Mouse (Mus musculus): ENCODE measurements at regions not wholly inside any gene's neighbourhood (a gene's known extent, or its start where the extent isn't known, plus 50 kb on each side); places are given as distances from the start of the nearest gene placed in this dataset.
A peak's percentile ranks its signal among the peaks of the same experiment; 100 is the strongest.

- Histone ChIP-seq H3K36me3 (ENCODE audit: insufficient read depth) (no peaks in the 10 kb centered on the region), H3K27me3 (ENCODE audit: insufficient read depth, low read length) (no peaks in the 10 kb centered on the region), H3K9me3 (ENCODE audit: low read depth, low read length) (no peaks in the 10 kb centered on the region), H3K4me1 (ENCODE audit: insufficient read depth) (no peaks in the 10 kb centered on the region), H3K27ac (ENCODE audit: low read depth) (no peak overlapping the region), H3K4me3 (ENCODE audit: low read depth, low read length) (no peak overlapping the region), H3K4me2 (no peak overlapping the region), H3K9ac (no peak overlapping the region)
- TF ChIP-seq CTCF (IDR thresholded peaks at IDR 0.05; ENCODE audit: low read depth): no peak
- WGBS: 96% methylated on average over 3 of the region's 3 CpGs
- no peak for ATAC-seq (ENCODE audit: insufficient read depth)
- no peak for DNase-seq
Measured at GRCm38 (mm10) chr7:67852859-67853258, 93.3 kb upstream of the Synm start.

GRCm38 (mm10) chr7:67849509-67849862, 89.9 kb upstream of the Synm start:
- no peak for TF ChIP-seq CTCF (IDR thresholded peaks at IDR 0.05; ENCODE audit: low read depth)
- H3K9me3 ChIP-seq (ENCODE audit: low read depth, low read length): no peaks in the 10 kb centered on the region
- H3K9ac ChIP-seq: peak overlapping the region; percentile 56
- no peaks in the 10 kb centered on the region for H3K4me1 ChIP-seq (ENCODE audit: insufficient read depth)
- 4% methylated on average over 7 of the region's 7 CpGs for WGBS
- no peaks in the 10 kb centered on the region for H3K27me3 ChIP-seq (ENCODE audit: insufficient read depth, low read length)
- H3K27ac ChIP-seq (ENCODE audit: low read depth): peak overlapping the region; percentile 54
- ATAC-seq (ENCODE audit: insufficient read depth) (peak; percentile 55; the same call in 1 of the 2 replicates), DNase-seq (peak; percentile 58)
- H3K4me2 ChIP-seq: peak overlapping the region; percentile 78
- H3K36me3 ChIP-seq (ENCODE audit: insufficient read depth): no peaks in the 10 kb centered on the region
- H3K4me3 ChIP-seq (ENCODE audit: low read depth, low read length): peak overlapping the region; percentile 46

GRCm38 (mm10) chr7:67848589-67849508, 89.3 kb upstream of the Synm start:
- WGBS: 2% methylated on average over 35 of the region's 35 CpGs
- H3K27me3 ChIP-seq (ENCODE audit: insufficient read depth, low read length): no peaks in the 10 kb centered on the region
- DNase-seq (peak; percentile 86), ATAC-seq (ENCODE audit: insufficient read depth) (peak; percentile 93)
- peak overlapping the region; percentile 56 for H3K9ac ChIP-seq
- no peak for TF ChIP-seq CTCF (IDR thresholded peaks at IDR 0.05; ENCODE audit: low read depth)
- H3K9me3 ChIP-seq (ENCODE audit: low read depth, low read length): no peaks in the 10 kb centered on the region
- peak overlapping the region; percentile 54 for H3K27ac ChIP-seq (ENCODE audit: low read depth)
- H3K4me2 ChIP-seq: peak overlapping the region; percentile 78
- H3K4me1 ChIP-seq (ENCODE audit: insufficient read depth): no peaks in the 10 kb centered on the region
- no peaks in the 10 kb centered on the region for H3K36me3 ChIP-seq (ENCODE audit: insufficient read depth)
- peak overlapping the region; percentile 46 for H3K4me3 ChIP-seq (ENCODE audit: low read depth, low read length)

GRCm38 (mm10) chr7:67846796-67847195, 87.3 kb upstream of the Synm start:
- TF ChIP-seq CTCF (IDR thresholded peaks at IDR 0.05; ENCODE audit: low read depth): no peak
- no peak overlapping the region for H3K4me2 ChIP-seq

GRCm38 (mm10) chr7:67836984-67837383, 77.4 kb upstream of the Synm start:
- ATAC-seq (ENCODE audit: insufficient read depth) (no peak), DNase-seq (no peak)
- Histone ChIP-seq H3K27me3 (ENCODE audit: insufficient read depth, low read length) (no peaks in the 10 kb centered on the region), H3K27ac (ENCODE audit: low read depth) (no peak overlapping the region), H3K36me3 (ENCODE audit: insufficient read depth) (no peaks in the 10 kb centered on the region), H3K4me3 (ENCODE audit: low read depth, low read length) (no peak overlapping the region), H3K4me2 (no peak overlapping the region), H3K9me3 (ENCODE audit: low read depth, low read length) (no peaks in the 10 kb centered on the region), H3K4me1 (ENCODE audit: insufficient read depth) (peaks cover 8% of the 10 kb centered on the region), H3K9ac (no peak overlapping the region)
- 78% methylated on average over 5 of the region's 5 CpGs for WGBS
- TF ChIP-seq CTCF (IDR thresholded peaks at IDR 0.05; ENCODE audit: low read depth): no peak

More at GRCm38 (mm10) chr7:67846796-67847195, 87.3 kb upstream of the Synm start:
- DNase-seq (no peak), ATAC-seq (ENCODE audit: insufficient read depth) (no peak)
- Histone ChIP-seq H3K9me3 (ENCODE audit: low read depth, low read length) (no peaks in the 10 kb centered on the region), H3K27ac (ENCODE audit: low read depth) (no peak overlapping the region), H3K27me3 (ENCODE audit: insufficient read depth, low read length) (no peaks in the 10 kb centered on the region), H3K36me3 (ENCODE audit: insufficient read depth) (no peaks in the 10 kb centered on the region), H3K4me3 (ENCODE audit: low read depth, low read length) (no peak overlapping the region), H3K9ac (no peak overlapping the region), H3K4me1 (ENCODE audit: insufficient read depth) (no peaks in the 10 kb centered on the region)
- 12% methylated on average over 8 of the region's 8 CpGs for WGBS

GRCm38 (mm10) chr7:67836117-67836949, 76.8 kb upstream of the Synm start:
- ATAC-seq (ENCODE audit: insufficient read depth) (peak; percentile 41; the same call in 1 of the 2 replicates), DNase-seq (peak; percentile 76)
- peaks cover 8% of the 10 kb centered on the region for H3K4me1 ChIP-seq (ENCODE audit: insufficient read depth)
- H3K9ac ChIP-seq: no peak overlapping the region; the same call in 1 of the 2 replicates
- TF ChIP-seq CTCF (IDR thresholded peaks at IDR 0.05; ENCODE audit: low read depth): no peak
- no peak overlapping the region for H3K4me3 ChIP-seq (ENCODE audit: low read depth, low read length)
- no peak overlapping the region for H3K4me2 ChIP-seq
- no peaks in the 10 kb centered on the region for H3K9me3 ChIP-seq (ENCODE audit: low read depth, low read length)
- no peak overlapping the region for H3K27ac ChIP-seq (ENCODE audit: low read depth)
- no peaks in the 10 kb centered on the region for H3K36me3 ChIP-seq (ENCODE audit: insufficient read depth)
- H3K27me3 ChIP-seq (ENCODE audit: insufficient read depth, low read length): no peaks in the 10 kb centered on the region
- WGBS: 53% methylated on average over 18 of the region's 18 CpGs

- Histone ChIP-seq H3K27me3 (ENCODE audit: insufficient read depth, low read length) (no peaks in the 10 kb centered on the region), H3K9ac (no peak overlapping the region), H3K36me3 (ENCODE audit: insufficient read depth) (no peaks in the 10 kb centered on the region), H3K4me3 (ENCODE audit: low read depth, low read length) (no peak overlapping the region), H3K27ac (ENCODE audit: low read depth) (no peak overlapping the region), H3K4me1 (ENCODE audit: insufficient read depth) (peaks cover 8% of the 10 kb centered on the region), H3K9me3 (ENCODE audit: low read depth, low read length) (no peaks in the 10 kb centered on the region), H3K4me2 (no peak overlapping the region)
- WGBS: 77% methylated on average over 2 of the region's 2 CpGs
- ATAC-seq (ENCODE audit: insufficient read depth): no peak
- TF ChIP-seq CTCF (IDR thresholded peaks at IDR 0.05; ENCODE audit: low read depth): peak; percentile 39
- no peak for DNase-seq
Measured at GRCm38 (mm10) chr7:67831738-67832137, 72.2 kb upstream of the Synm start.
